Mouse (Mus musculus): ENCODE results near the gene Adgrf5. TPM values are rescaled to one million over a fixed set of nuclear protein-coding genes. Genes with fewer than 3 reads are reported as not detected.
"Not testable (repeated sequence)": the region's sequence is repeated elsewhere in the genome, so short reads cannot be mapped to it uniquely, and the experiment has no call there.

Adgrf5 gene
- not detected for polyA plus RNA-seq (2017; shearing (Covaris generic))

- no peak for ATAC-seq
These were observed at the start of gene Adgrf5 for GRCm38 (mm10) chr17:43359826-43360619. Gene Adgrf5 (plus strand): TSS chr17:43360451.

- no peak for ATAC-seq
These were observed 34.1 kb upstream of the Adgrf5 start for GRCm38 (mm10) chr17:43325986-43326671.

GRCm38 (mm10) chr17:43326726-43327700 is 33.2 kb upstream of the Adgrf5 start:
- no peak for ATAC-seq

- ATAC-seq = no peak
These were observed 32.4 kb upstream of the Adgrf5 start for GRCm38 (mm10) chr17:43327810-43328209.

- ATAC-seq = no peak
These were observed 31.0 kb upstream of the Adgrf5 start for GRCm38 (mm10) chr17:43329216-43329615.

- ATAC-seq = no peak
These were observed 30.5 kb upstream of the Adgrf5 start for GRCm38 (mm10) chr17:43329761-43330183.

- ATAC-seq = no peak
These were observed 27.6 kb upstream of the Adgrf5 start for GRCm38 (mm10) chr17:43332686-43333085.

- no peak for ATAC-seq
These were observed 26.2 kb upstream of the Adgrf5 start for GRCm38 (mm10) chr17:43334074-43334473.

- ATAC-seq = no peak
These were observed 22.6 kb upstream of the Adgrf5 start for GRCm38 (mm10) chr17:43337643-43338042.

GRCm38 (mm10) chr17:43338279-43338678 is 22.0 kb upstream of the Adgrf5 start:
- ATAC-seq = no peak

GRCm38 (mm10) chr17:43346499-43346898 is 13.8 kb upstream of the Adgrf5 start:
- not testable (repeated sequence) for ATAC-seq

- no peak for ATAC-seq
These were observed 2.2 kb upstream of the Adgrf5 start for GRCm38 (mm10) chr17:43357902-43358539.

- ATAC-seq = no peak
These were observed 770 bp downstream of the Adgrf5 start for GRCm38 (mm10) chr17:43361021-43361420.

GRCm38 (mm10) chr17:43362362-43362761 is 2.1 kb downstream of the Adgrf5 start:
- no peak for ATAC-seq

GRCm38 (mm10) chr17:43362881-43363280 is 2.6 kb downstream of the Adgrf5 start:
- ATAC-seq = no peak

GRCm38 (mm10) chr17:43363921-43364320 is 3.7 kb downstream of the Adgrf5 start:
- ATAC-seq = no peak

- ATAC-seq = no peak
These were observed 5.0 kb downstream of the Adgrf5 start for GRCm38 (mm10) chr17:43365297-43365696.

GRCm38 (mm10) chr17:43366486-43366885 is 6.2 kb downstream of the Adgrf5 start:
- ATAC-seq = no peak

- ATAC-seq = no peak
These were observed 7.9 kb downstream of the Adgrf5 start for GRCm38 (mm10) chr17:43368171-43368576.

- no peak for ATAC-seq
These were observed 12.4 kb downstream of the Adgrf5 start for GRCm38 (mm10) chr17:43372604-43373003.

GRCm38 (mm10) chr17:43374020-43374419 is 13.8 kb downstream of the Adgrf5 start:
- ATAC-seq = no peak

- no peak for ATAC-seq
These were observed 16.3 kb downstream of the Adgrf5 start for GRCm38 (mm10) chr17:43376527-43376926.
